Mouse (Mus musculus): ENCODE measurements at regions not wholly inside any gene's neighbourhood (a gene's known extent, or its start where the extent isn't known, plus 50 kb on each side); places are given as distances from the start of the nearest gene placed in this dataset.

DNA sequence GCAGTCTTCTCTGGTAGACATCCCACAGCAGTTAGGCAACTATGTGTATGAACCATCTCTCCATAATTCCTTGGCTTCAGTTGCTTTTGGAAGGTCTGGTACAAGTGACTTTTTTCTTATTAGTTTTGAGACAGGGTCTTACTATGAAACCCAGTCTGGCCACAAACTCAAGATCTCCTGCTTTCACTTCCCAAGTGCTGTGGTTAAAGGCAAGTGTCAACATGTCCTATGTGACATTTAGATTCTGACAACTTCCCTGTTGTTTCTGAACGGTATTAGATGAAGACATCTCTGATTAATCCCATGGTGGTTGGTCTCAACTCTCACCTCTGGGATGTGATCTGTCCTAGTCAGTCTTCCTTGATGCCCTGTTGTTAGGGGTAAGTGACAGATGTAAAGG, 88.4 kb upstream of the Fbxo33 start:
- DNase-seq (ENCODE audit: low spot score in 2 of 2), result no peak

DNA sequence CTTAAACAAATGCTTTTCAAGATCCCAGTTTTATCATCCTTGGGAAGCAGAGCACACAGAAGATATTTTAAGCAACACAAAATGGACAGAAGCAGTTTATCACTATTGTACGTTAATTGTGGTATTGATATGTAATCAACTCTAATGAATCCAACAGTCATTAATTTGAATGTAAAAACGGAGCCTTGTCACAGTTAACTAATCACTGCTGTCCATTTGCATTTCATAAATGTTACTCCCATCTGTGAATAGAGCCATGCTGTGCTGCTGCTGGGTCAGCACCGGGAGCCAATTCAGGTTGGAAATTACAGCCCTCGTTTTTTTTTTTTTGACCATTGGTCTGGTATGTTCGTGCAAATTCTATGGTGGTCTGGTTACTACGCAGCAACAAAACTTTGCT, 85.0 kb upstream of the Fbxo33 start:
- no peak for DNase-seq (ENCODE audit: low spot score in 2 of 2)

All from spleen, postnatal 10 days (tissue).